Mouse (Mus musculus) urinary bladder, postnatal 14 days (tissue): ENCODE results near the gene Neu2.

Source experiments
- DNase-seq: peaks from one replicate; pipeline ENCODE4 v3.0.0; 2021; ENCODE audit warnings: low spot score

The Neu2 gene

GRCm38 (mm10) chr1:87537008-87537407 is 27.3 kb downstream of the Neu2 start:
- DNase-seq, result no peak

- DNase-seq, result peak; percentile 43
These were observed 31.9 kb downstream of the Neu2 start for GRCm38 (mm10) chr1:87541614-87542013.

GRCm38 (mm10) chr1:87551008-87551407 is 41.3 kb downstream of the Neu2 start:
- peak; percentile 60 for DNase-seq

- DNase-seq, result no peak
These were observed 43.9 kb downstream of the Neu2 start for GRCm38 (mm10) chr1:87553586-87553985.

GRCm38 (mm10) chr1:87562967-87563366 is 53.3 kb downstream of the Neu2 start:
- no peak for DNase-seq

GRCm38 (mm10) chr1:87565760-87566159 is 56.1 kb downstream of the Neu2 start:
- no peak for DNase-seq

- DNase-seq, result peak; percentile 11
These were observed 58.7 kb downstream of the Neu2 start for GRCm38 (mm10) chr1:87568398-87568797.

GRCm38 (mm10) chr1:87573261-87573660 is 63.6 kb downstream of the Neu2 start:
- no peak for DNase-seq

GRCm38 (mm10) chr1:87573800-87574215 is 64.1 kb downstream of the Neu2 start, which contains the start of gene Ngef:
Ngef (minus strand) TSS chr1:87573870.
- peak; percentile 74 for DNase-seq

- DNase-seq, result no peak
These were observed 64.7 kb downstream of the Neu2 start for GRCm38 (mm10) chr1:87574353-87574752.

GRCm38 (mm10) chr1:87574785-87575184 is 65.1 kb downstream of the Neu2 start:
- peak; percentile 84 for DNase-seq

GRCm38 (mm10) chr1:87578965-87579364 is 69.3 kb downstream of the Neu2 start:
- no peak for DNase-seq

GRCm38 (mm10) chr1:87580824-87581223 is 71.1 kb downstream of the Neu2 start:
- DNase-seq, result no peak

- no peak for DNase-seq
These were observed 79.5 kb downstream of the Neu2 start for GRCm38 (mm10) chr1:87589162-87589561.

GRCm38 (mm10) chr1:87589980-87590379 is 80.3 kb downstream of the Neu2 start:
- DNase-seq, result no peak

- peak; percentile 13 for DNase-seq
These were observed 84.6 kb downstream of the Neu2 start for GRCm38 (mm10) chr1:87594261-87594660.

- no peak for DNase-seq
These were observed 85.0 kb downstream of the Neu2 start for GRCm38 (mm10) chr1:87594671-87595070.

- no peak for DNase-seq
These were observed 90.8 kb downstream of the Neu2 start for GRCm38 (mm10) chr1:87600533-87600932.

GRCm38 (mm10) chr1:87601801-87602200 is 92.1 kb downstream of the Neu2 start:
- DNase-seq, result no peak

- DNase-seq, result no peak
These were observed 93.7 kb downstream of the Neu2 start for GRCm38 (mm10) chr1:87603389-87603788.

- DNase-seq, result no peak
These were observed 95.6 kb downstream of the Neu2 start for GRCm38 (mm10) chr1:87605296-87605695.

- DNase-seq, result peak; percentile 32
These were observed 97.8 kb downstream of the Neu2 start for GRCm38 (mm10) chr1:87607385-87608091.

- DNase-seq, result peak; percentile 69
These were observed 98.8 kb downstream of the Neu2 start for GRCm38 (mm10) chr1:87608416-87609046.
